ENCODE assay signal across 1 mouse cellular context in the genomic region with DNA sequence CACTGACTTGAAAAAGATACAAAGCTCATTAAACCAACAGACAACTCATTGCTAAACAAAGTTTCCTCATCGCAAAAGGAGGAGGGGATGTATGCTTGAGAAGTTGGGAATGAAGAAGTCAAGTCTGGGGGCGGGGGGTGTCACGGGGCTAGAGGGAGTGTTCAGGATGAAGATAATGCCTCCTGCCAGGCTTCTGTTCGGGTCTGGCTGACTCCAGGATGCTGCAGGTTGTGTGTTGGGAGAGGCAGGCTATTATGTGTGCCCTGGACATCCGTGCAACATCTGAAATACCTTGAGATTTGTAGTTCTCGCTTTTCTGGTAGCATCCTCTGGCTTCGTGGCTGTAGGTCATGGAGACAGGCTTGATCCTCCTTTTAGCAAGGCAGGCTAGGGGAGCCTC.
TF ChIP-seq lines count a peak whose summit lies in the region.

No protein-coding gene starts in this region.

TF ChIP-seq in MEL, 35 proteins besides CTCF, POLR2A, EP300 and RAD21:
- TF ChIP-seq BHLHE40 (IDR thresholded peaks at IDR 0.05; ENCODE audit: borderline replicate concordance, low read depth, low read length) (no peak), TAL1 (IDR thresholded peaks at IDR 0.05; ENCODE audit: low read length) (no peak), NELFE (IDR thresholded peaks at IDR 0.05; ENCODE audit: low read depth, low read length) (no peak), USF2 (IDR thresholded peaks at IDR 0.05; ENCODE audit: borderline replicate concordance in 1 of 2, insufficient read depth in 1 of 2, low read depth in 1 of 2, low read length in 2 of 2) (no peak), GABPA (IDR thresholded peaks at IDR 0.05; ENCODE audit: low read depth, low read length) (no peak), CHD1 (IDR thresholded peaks at IDR 0.05; ENCODE audit: low read depth, low read length) (no peak), TBP (IDR thresholded peaks at IDR 0.05; ENCODE audit: low read depth, low read length) (no peak), MYC (IDR thresholded peaks at IDR 0.05; ENCODE audit: low read depth, low read length) (no peak), MAFK (IDR thresholded peaks at IDR 0.05; ENCODE audit: borderline replicate concordance, low read depth, low read length) (no peak), NRF1 (IDR thresholded peaks at IDR 0.05; ENCODE audit: insufficient read depth, low read depth, low read length, poor library complexity, severe bottlenecking) (no peak), SMC3 (IDR thresholded peaks at IDR 0.05; ENCODE audit: low read depth, low read length) (no peak), GATA1 (IDR thresholded peaks at IDR 0.05; ENCODE audit: low read depth, low read length) (no peak), POLR2AphosphoS5 (IDR thresholded peaks at IDR 0.05; ENCODE audit: borderline replicate concordance, low read depth, low read length) (no peak), CHD2 (IDR thresholded peaks at IDR 0.05; ENCODE audit: low read length) (no peak), MAX (IDR thresholded peaks at IDR 0.05; ENCODE audit: low read length) (no peak; the same call in 1 of the 2 replicates), ZKSCAN1 (IDR thresholded peaks at IDR 0.05; ENCODE audit: low read depth, low read length) (no peak), ELF1 (IDR thresholded peaks at IDR 0.05; ENCODE audit: low read depth, low read length) (no peak)
